Mouse (Mus musculus): Measurements from ENCODE around the gene Fam126b. TPM values are rescaled to one million over a fixed set of nuclear protein-coding genes. Genes with fewer than 3 reads are reported as not detected.

Gene Fam126b
- polyA plus RNA-seq (2015; fragmentation: Illumina TruSeq; extraction: RNeasy Lipid Tissue Mini Kit (QIAGEN cat#74804); ENCODE audit: insufficient read depth, low replicate concordance): 11.3 TPM

GRCm38 (mm10) chr1:58586171-58586997, at the start of gene Fam126b, which contains the start of gene Ndufb3:
Gene Fam126b, minus strand, starts transcription at chr1:58586323.
Gene Ndufb3, plus strand, starts transcription at chr1:58586384.

DNA sequence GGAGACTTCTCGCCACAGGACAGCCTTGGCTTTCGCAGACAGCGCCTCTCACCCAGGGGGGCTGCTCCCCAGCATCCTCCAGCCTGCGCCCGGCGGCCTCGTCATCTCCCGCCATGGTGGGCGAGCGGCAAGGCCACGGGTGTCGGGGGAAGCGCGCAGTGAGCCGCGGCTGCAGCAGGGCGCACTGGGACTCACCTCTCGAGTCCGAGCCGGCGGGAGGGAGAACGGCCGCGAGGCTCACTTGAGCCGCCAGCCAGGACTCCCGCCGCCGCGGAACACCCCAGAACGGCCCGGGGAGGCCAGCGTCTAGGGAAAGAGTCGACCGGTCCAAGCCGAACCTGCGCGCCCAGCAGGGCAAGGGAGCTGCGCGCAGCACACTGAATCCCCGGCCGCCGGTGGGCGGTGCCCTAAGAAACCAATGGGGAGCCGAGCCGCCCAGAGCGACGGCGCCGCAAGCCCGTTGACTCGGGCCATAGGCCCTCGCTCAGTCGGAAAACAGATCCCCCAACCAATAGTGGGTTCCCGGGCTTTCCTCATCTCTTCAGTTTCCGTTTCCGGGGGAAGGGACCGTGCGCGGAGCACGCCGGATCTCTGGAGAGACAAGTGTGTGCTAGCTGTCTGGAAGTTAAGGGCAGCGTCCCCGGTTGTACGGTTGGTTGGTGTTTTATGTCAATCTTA, 81.4 kb downstream of the Fam126b start, which contains the start of gene Orc2:
TSS of gene Orc2 (minus strand) at position 533 of the 678 bp plus-strand sequence.

Other genes starting within 250 kb of the Fam126b start
- gene Bzw1, start 193.4 kb downstream of the Fam126b start, polyA plus RNA-seq (2015; fragmentation: Illumina TruSeq; extraction: RNeasy Lipid Tissue Mini Kit (QIAGEN cat#74804); ENCODE audit: insufficient read depth, low replicate concordance): 225 TPM
- 849 TPM for gene Clk1, start 162.3 kb downstream of the Fam126b start, polyA plus RNA-seq (2015; fragmentation: Illumina TruSeq; extraction: RNeasy Lipid Tissue Mini Kit (QIAGEN cat#74804); ENCODE audit: insufficient read depth, low replicate concordance)
- gene Nif3l1, start 141.2 kb downstream of the Fam126b start, polyA plus RNA-seq (2015; fragmentation: Illumina TruSeq; extraction: RNeasy Lipid Tissue Mini Kit (QIAGEN cat#74804); ENCODE audit: insufficient read depth, low replicate concordance): 16.5 TPM
- 88.2 TPM for gene Ppil3, start 140.8 kb downstream of the Fam126b start, polyA plus RNA-seq (2015; fragmentation: Illumina TruSeq; extraction: RNeasy Lipid Tissue Mini Kit (QIAGEN cat#74804); ENCODE audit: insufficient read depth, low replicate concordance)
- gene Orc2, start 81.2 kb downstream of the Fam126b start, polyA plus RNA-seq (2015; fragmentation: Illumina TruSeq; extraction: RNeasy Lipid Tissue Mini Kit (QIAGEN cat#74804); ENCODE audit: insufficient read depth, low replicate concordance): 38.9 TPM
- gene Ndufb3, start 61 bp upstream of the Fam126b start, polyA plus RNA-seq (2015; fragmentation: Illumina TruSeq; extraction: RNeasy Lipid Tissue Mini Kit (QIAGEN cat#74804); ENCODE audit: insufficient read depth, low replicate concordance): 103 TPM
- gene Als2cr12, start 109.7 kb upstream of the Fam126b start, polyA plus RNA-seq (2015; fragmentation: Illumina TruSeq; extraction: RNeasy Lipid Tissue Mini Kit (QIAGEN cat#74804); ENCODE audit: insufficient read depth, low replicate concordance): 3.6 TPM
- gene Cflar, start 125.2 kb upstream of the Fam126b start, polyA plus RNA-seq (2015; fragmentation: Illumina TruSeq; extraction: RNeasy Lipid Tissue Mini Kit (QIAGEN cat#74804); ENCODE audit: insufficient read depth, low replicate concordance): 128 TPM
- gene Casp8, start 209.1 kb upstream of the Fam126b start, polyA plus RNA-seq (2015; fragmentation: Illumina TruSeq; extraction: RNeasy Lipid Tissue Mini Kit (QIAGEN cat#74804); ENCODE audit: insufficient read depth, low replicate concordance): 119 TPM